Mouse (Mus musculus) hematopoietic stem cell, adult 5-6 weeks (primary cell): ENCODE results near the gene Dhx35. TPM values are rescaled to one million over a fixed set of nuclear protein-coding genes. Genes with fewer than 3 reads are reported as not detected.

Source experiments
- ATAC-seq, 2 experiments: fragments of 125-278 bp in 1 of 2; replicated peaks in 1 of 2; 2 replicates each; pipeline ENCODE4 v1.8.0; 2016 to 2017; ENCODE audit warnings: inconsistent platforms in 2 of 2, mild to moderate bottlenecking in 2 of 2, moderate number of reproducible peaks in 2 of 2, low read depth in 1 of 2, moderate TSS enrichment in 1 of 2; ENCODE audit not compliant: low FRiP score in 2 of 2, poor library complexity in 2 of 2, severe bottlenecking in 2 of 2, insufficient read depth in 1 of 2, low TSS enrichment in 1 of 2
- total RNA-seq: library from RNA; stranded (forward); fragments of 172-1452, 232-1000 nt; gene quantifications from 2 replicates; pipeline ENCODE4 v1.2.3, GENCODE M21; 2017

The Dhx35 gene
- total RNA-seq, 1 experiment from 2014 or later, result 13.1 TPM

- no peak for ATAC-seq
These were observed 7.4 kb upstream of the Dhx35 start for GRCm38 (mm10) chr2:158786927-158787795.

GRCm38 (mm10) chr2:158795043-158795442 is 436 bp downstream of the Dhx35 start:
- no peak for ATAC-seq

GRCm38 (mm10) chr2:158795875-158796274 is 1.3 kb downstream of the Dhx35 start:
- no peak for ATAC-seq

GRCm38 (mm10) chr2:158799328-158799727 is 4.7 kb downstream of the Dhx35 start:
- no peak for ATAC-seq

- ATAC-seq, result no peak
These were observed 6.2 kb downstream of the Dhx35 start for GRCm38 (mm10) chr2:158800788-158801187.

- no peak for ATAC-seq
These were observed 9.0 kb downstream of the Dhx35 start for GRCm38 (mm10) chr2:158803575-158803974.

GRCm38 (mm10) chr2:158815686-158816085 is 21.1 kb downstream of the Dhx35 start:
- ATAC-seq, result no peak

GRCm38 (mm10) chr2:158816239-158816638 is 21.6 kb downstream of the Dhx35 start:
- ATAC-seq, result no peak

- no peak for ATAC-seq
These were observed 23.1 kb downstream of the Dhx35 start for GRCm38 (mm10) chr2:158817708-158818107.

GRCm38 (mm10) chr2:158828124-158828523 is 33.5 kb downstream of the Dhx35 start:
- no peak for ATAC-seq

- no peak for ATAC-seq
These were observed 35.1 kb downstream of the Dhx35 start for GRCm38 (mm10) chr2:158829746-158830145.

GRCm38 (mm10) chr2:158833221-158833620 is 38.6 kb downstream of the Dhx35 start:
- ATAC-seq, result no peak

- no peak for ATAC-seq
These were observed 39.0 kb downstream of the Dhx35 start for GRCm38 (mm10) chr2:158833645-158834044.

GRCm38 (mm10) chr2:158843287-158843686 is 48.7 kb downstream of the Dhx35 start:
- ATAC-seq, result no peak

GRCm38 (mm10) chr2:158845031-158845430 is 50.4 kb downstream of the Dhx35 start:
- no peak for ATAC-seq

- ATAC-seq, result no peak
These were observed 51.6 kb downstream of the Dhx35 start for GRCm38 (mm10) chr2:158846208-158846607.

- ATAC-seq, result no peak
These were observed 53.4 kb downstream of the Dhx35 start for GRCm38 (mm10) chr2:158847991-158848390.

GRCm38 (mm10) chr2:158849416-158849815 is 54.8 kb downstream of the Dhx35 start:
- no peak for ATAC-seq

- no peak for ATAC-seq
These were observed 58.0 kb downstream of the Dhx35 start for GRCm38 (mm10) chr2:158852579-158852978.
